Mouse (Mus musculus) 3T3-L1 (cell line): ENCODE measurements around the gene Rab43.

ENCODE experiments used
- DNase-seq: peaks from one replicate; pipeline ENCODE4 v3.0.0-alpha.2; 2015; ENCODE audit warnings: low read depth, low spot score

Gene Rab43

GRCm38 (mm10) chr6:87809651-87810161, 2.3 kb downstream of the Rab43 start:
- DNase-seq: peak; percentile 24

DNA sequence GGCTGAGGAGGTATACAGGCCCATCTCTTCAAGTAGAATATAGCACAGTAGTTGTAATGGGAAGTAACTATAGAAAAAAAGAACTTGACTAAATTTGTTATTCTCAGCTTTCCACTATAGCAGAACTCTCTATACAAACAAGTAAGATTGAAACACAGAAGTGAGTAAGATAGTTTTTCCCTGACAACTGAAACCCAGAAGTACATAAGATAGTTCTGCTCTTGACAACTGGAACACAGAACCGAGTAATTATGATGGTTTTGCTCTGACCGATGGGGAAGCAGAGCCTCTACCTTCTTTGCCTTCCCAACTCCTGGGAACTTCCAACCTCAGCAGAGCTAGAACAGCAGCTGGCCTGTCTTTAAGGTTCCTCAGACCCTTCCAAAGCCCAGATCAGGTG, 2.8 kb downstream of the Rab43 start:
- no peak for DNase-seq

GRCm38 (mm10) chr6:87808521-87808920, 3.4 kb downstream of the Rab43 start:
- DNase-seq: no peak

DNA sequence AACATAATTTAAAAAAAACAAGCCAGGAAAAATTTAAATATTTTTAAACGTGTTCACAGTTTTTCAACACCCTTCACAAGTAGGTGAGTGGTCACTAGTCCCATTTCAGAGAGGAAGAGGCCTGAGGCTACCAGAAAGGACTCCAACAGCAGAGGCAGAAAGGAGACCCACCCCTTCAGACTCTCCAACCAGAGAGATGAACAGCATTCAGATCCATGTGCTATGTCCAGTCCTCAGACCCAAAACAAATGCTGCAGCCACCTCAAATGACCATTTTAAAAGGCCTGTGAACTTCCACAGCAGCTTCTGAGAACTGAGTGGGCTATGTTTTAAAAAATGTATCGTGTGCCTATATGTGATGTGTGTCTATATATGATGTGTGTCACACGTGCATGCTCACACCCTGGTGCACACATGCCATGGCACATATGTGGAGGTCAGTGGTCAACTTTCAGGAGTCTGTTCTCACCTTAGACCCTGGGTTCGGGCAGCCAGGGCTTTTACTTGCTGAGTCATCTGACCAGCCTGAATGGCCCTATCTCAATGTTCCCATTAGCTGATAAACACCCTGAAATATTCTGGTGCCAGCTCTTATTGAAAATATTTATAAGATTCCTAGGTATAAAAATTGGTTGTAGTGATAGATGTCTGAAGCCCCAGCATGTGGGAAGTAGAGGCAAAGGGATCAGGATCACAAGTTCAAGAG, 4.1 kb downstream of the Rab43 start:
- no peak for DNase-seq

DNA sequence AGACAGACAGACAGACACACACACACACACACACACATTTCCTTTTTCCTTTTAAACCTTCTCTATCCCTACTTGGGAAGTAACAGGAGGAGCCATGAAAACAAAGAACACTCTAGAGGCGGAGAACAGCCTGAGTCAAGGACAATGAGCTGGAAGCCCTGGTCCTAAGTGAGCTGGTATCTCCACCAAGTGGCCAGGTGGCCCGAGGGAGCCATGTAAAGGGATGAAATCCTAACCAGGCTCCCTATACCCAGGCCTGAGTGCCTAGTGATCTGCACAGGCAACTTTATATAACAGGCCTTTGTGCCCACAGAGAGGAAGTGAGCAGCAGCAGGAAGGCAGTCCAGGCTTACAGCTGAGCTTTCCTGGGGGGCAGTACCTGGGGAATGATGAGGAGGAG, 5.1 kb downstream of the Rab43 start:
- no peak for DNase-seq

DNA sequence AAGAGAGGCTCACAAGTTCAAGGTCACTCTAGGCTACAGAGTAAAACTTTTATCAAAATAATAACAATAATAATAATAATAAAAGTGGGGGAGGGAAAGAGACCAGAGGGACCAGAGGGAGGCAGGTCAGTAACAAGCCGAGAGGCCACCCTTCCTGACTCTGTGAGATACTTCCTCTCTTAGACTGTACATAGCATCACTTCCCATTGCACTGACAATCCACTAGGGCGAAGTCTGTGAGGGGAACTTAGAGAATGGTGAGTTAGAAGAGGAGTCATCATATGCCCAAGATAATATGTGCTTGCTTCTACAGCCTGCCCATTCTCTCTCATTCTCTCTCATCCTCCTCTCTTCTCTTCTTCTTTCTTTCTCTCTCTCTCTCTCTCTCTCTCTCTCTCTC, 5.9 kb downstream of the Rab43 start:
- peak; percentile 33 for DNase-seq

GRCm38 (mm10) chr6:87805448-87805847, 6.5 kb downstream of the Rab43 start:
- DNase-seq: no peak

DNA sequence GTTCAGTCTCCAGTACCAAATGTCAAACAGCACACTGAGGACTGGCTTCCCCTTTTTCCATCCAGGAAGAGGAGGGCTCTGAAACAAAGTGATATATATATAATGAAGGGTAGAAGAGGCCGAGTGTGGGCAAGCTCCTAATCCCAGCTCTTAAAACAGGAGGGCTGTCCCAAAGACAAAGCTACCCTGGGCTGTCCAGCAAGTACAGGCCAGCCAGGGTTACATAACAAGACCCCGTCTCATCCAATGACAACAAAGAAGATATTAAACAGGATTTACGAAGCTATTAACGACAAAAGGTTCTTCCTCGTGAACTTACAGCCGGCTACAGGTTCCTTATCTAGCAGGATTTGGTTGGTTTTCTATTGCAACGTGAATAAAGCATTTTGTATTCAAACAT, 7.1 kb downstream of the Rab43 start:
- DNase-seq: no peak

DNA sequence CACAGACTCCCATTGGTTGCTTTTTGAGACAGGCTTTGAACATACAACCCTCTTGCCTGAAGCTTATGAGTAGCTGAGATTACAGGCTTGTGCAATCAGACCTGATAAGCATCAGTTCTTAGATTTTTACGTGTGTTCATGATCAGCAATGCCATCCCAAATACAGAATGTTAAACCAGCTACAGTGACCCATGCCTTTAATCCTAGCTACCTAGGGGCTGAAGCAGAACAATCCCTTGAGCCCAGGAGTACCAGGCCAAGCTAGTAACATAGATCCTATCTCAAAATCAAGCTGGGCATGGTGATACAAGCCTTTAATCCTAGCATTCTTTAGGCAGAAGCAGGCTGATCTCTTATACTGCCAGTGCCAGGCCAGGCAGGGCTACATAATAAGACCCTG, 7.9 kb downstream of the Rab43 start:
- no peak for DNase-seq

DNA sequence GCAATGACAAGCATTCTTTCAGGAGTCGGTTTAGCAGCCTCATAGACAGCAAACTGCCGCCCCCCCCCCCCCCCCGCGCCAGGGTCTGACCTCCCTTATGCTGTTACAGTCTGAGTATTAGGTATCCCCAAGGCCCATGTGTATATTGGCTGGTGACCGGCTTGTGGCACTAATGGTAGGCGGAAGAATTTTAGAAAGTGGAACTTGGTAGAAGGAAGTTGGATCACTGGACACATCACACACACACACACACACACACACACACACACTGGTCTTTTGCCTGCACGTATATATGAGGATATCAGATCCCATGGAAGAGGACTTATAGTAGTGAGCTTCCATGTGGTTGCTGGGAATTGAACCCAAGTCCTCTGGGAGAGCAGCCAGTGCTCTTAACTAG, 9.5 kb downstream of the Rab43 start:
- no peak for DNase-seq

DNA sequence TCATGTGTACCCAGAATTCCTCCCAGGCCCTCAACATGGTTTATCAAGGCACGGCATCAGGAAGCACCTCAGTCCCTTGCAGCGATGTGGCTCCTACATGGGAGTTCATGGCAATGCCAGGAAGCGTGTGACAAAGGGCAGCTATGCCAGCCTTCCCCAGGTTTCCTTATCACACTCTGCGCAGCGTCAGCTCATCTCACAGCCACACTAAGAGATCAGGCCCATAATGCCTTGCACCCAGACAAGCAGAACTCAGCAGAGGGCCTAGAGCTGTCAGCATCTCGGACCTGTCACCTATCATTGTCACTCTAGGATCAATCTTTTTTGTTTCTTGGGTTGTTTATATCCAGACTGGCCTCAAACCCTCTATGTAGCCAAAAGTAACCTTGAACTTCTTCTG, 12.4 kb downstream of the Rab43 start:
- DNase-seq: no peak

DNA sequence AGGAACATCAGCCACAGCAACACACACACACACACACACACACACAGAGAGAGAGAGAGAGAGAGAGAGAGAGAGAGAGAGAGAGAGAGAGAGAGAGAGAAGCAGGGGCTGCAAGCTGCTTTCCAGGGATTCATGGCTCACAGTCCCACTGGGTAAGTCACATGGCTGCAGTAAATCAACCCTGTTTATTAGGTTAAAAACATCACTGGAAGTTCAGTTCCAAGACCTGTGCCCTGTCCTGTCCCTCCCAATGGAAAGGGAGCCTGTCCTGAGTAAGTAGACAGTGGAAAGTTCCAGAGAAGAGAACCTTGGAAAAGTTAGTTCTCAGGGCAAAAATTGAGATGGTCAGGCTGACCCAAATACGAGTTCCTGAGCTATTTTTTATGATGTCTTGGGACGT, 14.6 kb downstream of the Rab43 start:
- DNase-seq: no peak

DNA sequence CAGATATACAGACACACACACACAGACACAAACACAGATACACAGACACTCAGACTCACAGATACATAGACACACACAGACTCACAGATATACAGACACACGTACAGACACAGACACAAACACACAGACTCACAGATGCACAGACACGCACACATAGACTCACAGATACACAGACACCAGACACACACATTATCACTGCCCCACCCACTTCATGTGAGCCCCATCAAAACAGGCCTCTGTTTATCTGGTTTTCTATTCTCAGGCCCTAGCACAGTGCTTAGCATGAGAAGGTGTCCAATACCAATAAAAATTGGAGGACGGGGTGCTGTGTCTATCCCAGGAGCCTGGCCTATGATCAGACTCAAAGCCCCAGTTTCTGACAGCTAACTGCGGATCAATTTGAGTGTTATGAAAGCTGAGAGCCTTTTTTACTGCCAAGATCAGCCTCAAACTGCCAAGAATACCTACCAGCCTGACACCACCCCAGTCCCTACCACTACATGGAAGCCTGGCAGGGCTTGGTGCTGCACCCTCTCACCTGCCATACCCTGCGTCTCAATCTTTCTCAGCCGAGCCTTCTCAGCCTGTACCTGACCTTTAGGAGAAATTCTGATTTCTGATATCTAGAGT, 15.6 kb downstream of the Rab43 start:
- DNase-seq: no peak

GRCm38 (mm10) chr6:87795385-87796150, 16.4 kb downstream of the Rab43 start:
- DNase-seq: no peak

DNA sequence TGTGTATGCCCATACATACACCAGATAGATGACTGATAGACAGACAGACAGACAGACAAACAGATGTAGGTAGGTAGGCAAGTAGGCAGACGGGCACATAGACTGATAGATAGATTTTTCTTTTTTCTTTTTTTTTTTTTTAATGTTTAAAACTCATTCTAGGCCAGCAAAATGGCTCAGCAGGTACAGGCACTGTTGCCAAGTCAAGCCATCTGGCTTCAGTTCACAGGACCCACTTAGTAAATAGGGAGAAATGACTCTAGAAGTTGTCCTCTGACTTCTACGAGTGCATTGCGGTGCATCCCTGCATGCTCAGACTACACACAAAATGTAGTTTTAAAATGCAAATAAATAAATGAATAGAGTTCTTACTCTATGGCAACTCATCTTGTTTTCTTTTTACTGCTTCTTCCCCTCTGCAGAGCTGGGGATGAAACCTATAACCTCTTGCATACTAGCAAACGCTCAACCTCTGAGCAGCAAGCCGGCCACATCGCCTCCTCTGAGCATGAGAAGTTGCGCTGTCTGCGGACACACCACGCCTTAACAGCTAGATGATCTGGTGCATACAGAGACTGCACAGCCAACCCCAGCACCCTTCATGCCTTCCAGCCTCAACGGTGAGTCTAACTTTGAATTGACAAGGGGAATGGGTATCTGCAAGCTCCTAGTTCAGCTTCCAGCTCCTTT, 18.0 kb downstream of the Rab43 start:
- no peak for DNase-seq

DNA sequence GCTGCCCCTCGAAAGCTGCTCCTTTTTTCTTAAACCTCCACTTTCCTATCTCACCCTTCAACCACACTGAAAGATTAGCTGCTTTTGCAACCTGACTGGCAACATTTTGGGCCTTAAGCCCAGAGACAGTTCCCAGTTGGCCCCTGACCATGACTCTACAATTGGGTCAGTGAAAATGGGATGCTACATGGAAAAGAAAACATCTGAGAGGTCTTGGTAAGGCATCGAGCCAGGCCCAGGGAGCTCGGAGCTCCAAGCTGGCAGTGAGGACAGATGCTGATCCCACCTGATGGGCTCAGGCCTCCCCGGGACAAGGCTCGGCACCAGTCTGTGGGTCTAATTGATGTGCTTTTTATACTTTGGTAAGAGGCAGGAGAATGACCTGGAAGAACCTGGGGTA, 20.1 kb downstream of the Rab43 start:
- no peak for DNase-seq

- no peak for DNase-seq
Observed at GRCm38 (mm10) chr6:87790779-87791480, 21.0 kb downstream of the Rab43 start.

DNA sequence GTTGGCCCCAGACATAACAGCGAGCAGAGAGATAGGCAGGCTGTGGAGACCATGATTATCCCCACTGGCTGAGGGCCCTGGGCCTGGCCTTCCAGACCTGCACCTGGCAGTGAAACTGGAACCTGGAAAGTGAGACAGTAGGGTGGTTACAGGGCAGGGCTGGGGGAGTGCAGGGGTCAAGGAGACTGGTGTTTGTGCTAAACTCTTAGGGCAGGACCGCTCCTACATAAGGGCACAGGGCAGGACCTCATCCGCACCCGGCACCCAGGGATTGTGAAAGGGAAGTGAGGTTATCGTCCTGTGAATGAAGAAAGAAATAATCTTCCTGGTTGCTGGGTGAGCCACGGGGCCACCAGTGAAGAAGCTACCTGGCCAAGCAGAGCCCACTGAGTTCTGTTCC, 22.2 kb downstream of the Rab43 start:
- DNase-seq: no peak

GRCm38 (mm10) chr6:87788896-87789587, 22.9 kb downstream of the Rab43 start:
- DNase-seq: no peak

GRCm38 (mm10) chr6:87788266-87788895, 23.6 kb downstream of the Rab43 start:
- DNase-seq: no peak
